Mouse (Mus musculus): ENCODE measurements around the gene Gm30083. TPM values are rescaled to one million over a fixed set of nuclear protein-coding genes. Genes with fewer than 3 reads are reported as not detected.

Gene Gm30083
- polyA plus RNA-seq, 1 experiment: not detected

GRCm38 (mm10) chr14:34016381-34016780, 1.4 kb upstream of the Gm30083 start, which contains the start of gene Gm5460:
Gm5460 (plus strand) TSS chr14:34016758.
- no peak for TF ChIP-seq CTCF (IDR thresholded peaks at IDR 0.05; ENCODE audit: control insufficient read depth, insufficient read depth, low read length)
- no peak for TF ChIP-seq POLR2A (IDR thresholded peaks at IDR 0.05; ENCODE audit: borderline replicate concordance, control insufficient read depth, low read depth, low read length)
- no peaks in the 10 kb centered on the region for H3K4me1 ChIP-seq (ENCODE audit: control insufficient read depth, insufficient read depth, low read length)
- WGBS: 82% methylated on average over 4 of the region's 4 CpGs
- H3K4me3 ChIP-seq (replicated peaks; ENCODE audit: control insufficient read depth, low read depth, low read length): no peak within 1 kb of the TSS
- no peak within 1 kb of the TSS for H3K27ac ChIP-seq (ENCODE audit: control insufficient read depth, insufficient read depth, low read depth, low read length, poor library complexity)

- Histone ChIP-seq H3K4me3 (replicated peaks; ENCODE audit: control insufficient read depth, low read depth, low read length) (no peak overlapping the region), H3K27ac (ENCODE audit: control insufficient read depth, insufficient read depth, low read depth, low read length, poor library complexity) (no peak overlapping the region), H3K4me1 (ENCODE audit: control insufficient read depth, insufficient read depth, low read length) (no peaks in the 10 kb centered on the region)
- WGBS: 71% methylated on average over 5 of the region's 5 CpGs
- no peak for TF ChIP-seq POLR2A (IDR thresholded peaks at IDR 0.05; ENCODE audit: borderline replicate concordance, control insufficient read depth, low read depth, low read length)
- TF ChIP-seq CTCF (IDR thresholded peaks at IDR 0.05; ENCODE audit: control insufficient read depth, insufficient read depth, low read length): no peak
These were observed 12.6 kb downstream of the Gm30083 start for GRCm38 (mm10) chr14:34002358-34002757.

- H3K27ac ChIP-seq (ENCODE audit: control insufficient read depth, insufficient read depth, low read depth, low read length, poor library complexity): no peak overlapping the region
- TF ChIP-seq CTCF (IDR thresholded peaks at IDR 0.05; ENCODE audit: control insufficient read depth, insufficient read depth, low read length): no peak
- TF ChIP-seq POLR2A (IDR thresholded peaks at IDR 0.05; ENCODE audit: borderline replicate concordance, control insufficient read depth, low read depth, low read length): no peak
- H3K4me3 ChIP-seq (replicated peaks; ENCODE audit: control insufficient read depth, low read depth, low read length): no peak overlapping the region
- H3K4me1 ChIP-seq (ENCODE audit: control insufficient read depth, insufficient read depth, low read length): no peaks in the 10 kb centered on the region
These were observed 13.5 kb downstream of the Gm30083 start for GRCm38 (mm10) chr14:34001445-34001844.

GRCm38 (mm10) chr14:34000076-34000475, 14.9 kb downstream of the Gm30083 start:
- no peak overlapping the region for H3K27ac ChIP-seq (ENCODE audit: control insufficient read depth, insufficient read depth, low read depth, low read length, poor library complexity)
- no peak for TF ChIP-seq POLR2A (IDR thresholded peaks at IDR 0.05; ENCODE audit: borderline replicate concordance, control insufficient read depth, low read depth, low read length)
- no peak for TF ChIP-seq CTCF (IDR thresholded peaks at IDR 0.05; ENCODE audit: control insufficient read depth, insufficient read depth, low read length)
- no peaks in the 10 kb centered on the region for H3K4me1 ChIP-seq (ENCODE audit: control insufficient read depth, insufficient read depth, low read length)
- no peak overlapping the region for H3K4me3 ChIP-seq (replicated peaks; ENCODE audit: control insufficient read depth, low read depth, low read length)

- no peak overlapping the region for H3K27ac ChIP-seq (ENCODE audit: control insufficient read depth, insufficient read depth, low read depth, low read length, poor library complexity)
- TF ChIP-seq CTCF (IDR thresholded peaks at IDR 0.05; ENCODE audit: control insufficient read depth, insufficient read depth, low read length): no peak
- no peak for TF ChIP-seq POLR2A (IDR thresholded peaks at IDR 0.05; ENCODE audit: borderline replicate concordance, control insufficient read depth, low read depth, low read length)
- 64% methylated on average over 6 of the region's 6 CpGs for WGBS
- H3K4me1 ChIP-seq (ENCODE audit: control insufficient read depth, insufficient read depth, low read length): no peaks in the 10 kb centered on the region
- no peak overlapping the region for H3K4me3 ChIP-seq (replicated peaks; ENCODE audit: control insufficient read depth, low read depth, low read length)
These were observed 17.6 kb downstream of the Gm30083 start for GRCm38 (mm10) chr14:33997427-33997826.

GRCm38 (mm10) chr14:33993521-33994289, 21.3 kb downstream of the Gm30083 start:
- no peak overlapping the region for H3K4me3 ChIP-seq (replicated peaks; ENCODE audit: control insufficient read depth, low read depth, low read length)

GRCm38 (mm10) chr14:33993051-33993450, 21.9 kb downstream of the Gm30083 start:
- TF ChIP-seq POLR2A (IDR thresholded peaks at IDR 0.05; ENCODE audit: borderline replicate concordance, control insufficient read depth, low read depth, low read length): no peak
- no peak for TF ChIP-seq CTCF (IDR thresholded peaks at IDR 0.05; ENCODE audit: control insufficient read depth, insufficient read depth, low read length)
- 86% methylated on average over 9 of the region's 9 CpGs for WGBS
- no peaks in the 10 kb centered on the region for H3K4me1 ChIP-seq (ENCODE audit: control insufficient read depth, insufficient read depth, low read length)
- H3K27ac ChIP-seq (ENCODE audit: control insufficient read depth, insufficient read depth, low read depth, low read length, poor library complexity): no peak overlapping the region
- no peak overlapping the region for H3K4me3 ChIP-seq (replicated peaks; ENCODE audit: control insufficient read depth, low read depth, low read length)

More at GRCm38 (mm10) chr14:33993521-33994289, 21.3 kb downstream of the Gm30083 start:
- TF ChIP-seq CTCF (IDR thresholded peaks at IDR 0.05; ENCODE audit: control insufficient read depth, insufficient read depth, low read length) (no peak), POLR2A (IDR thresholded peaks at IDR 0.05; ENCODE audit: borderline replicate concordance, control insufficient read depth, low read depth, low read length) (no peak)
- no peak overlapping the region for H3K27ac ChIP-seq (ENCODE audit: control insufficient read depth, insufficient read depth, low read depth, low read length, poor library complexity)
- no peaks in the 10 kb centered on the region for H3K4me1 ChIP-seq (ENCODE audit: control insufficient read depth, insufficient read depth, low read length)
- 73% methylated on average over 6 of the region's 6 CpGs for WGBS

GRCm38 (mm10) chr14:33991971-33992370, 23.0 kb downstream of the Gm30083 start:
- no peak overlapping the region for H3K27ac ChIP-seq (ENCODE audit: control insufficient read depth, insufficient read depth, low read depth, low read length, poor library complexity)
- TF ChIP-seq POLR2A (IDR thresholded peaks at IDR 0.05; ENCODE audit: borderline replicate concordance, control insufficient read depth, low read depth, low read length) (no peak), CTCF (IDR thresholded peaks at IDR 0.05; ENCODE audit: control insufficient read depth, insufficient read depth, low read length) (no peak)
- 63% methylated on average over 4 of the region's 4 CpGs for WGBS
- H3K4me1 ChIP-seq (ENCODE audit: control insufficient read depth, insufficient read depth, low read length): no peaks in the 10 kb centered on the region
- H3K4me3 ChIP-seq (replicated peaks; ENCODE audit: control insufficient read depth, low read depth, low read length): no peak overlapping the region
